Mouse (Mus musculus) G1E (cell line): Measurements from ENCODE around the gene Rfc2.

Experiments used
- CTCF ChIP-seq: IDR thresholded peaks from 2 replicates; pipeline ENCODE4 v1.5.1; 2012; ENCODE audit warnings: low read depth, low read length, inconsistent platforms, mixed read lengths
- POLR2AphosphoS5 ChIP-seq: IDR thresholded peaks from 2 replicates; pipeline ENCODE4 v1.6.1; 2012; ENCODE audit warnings: low read depth, low read length, inconsistent platforms; ENCODE audit not compliant: insufficient replicate concordance
- TAL1 ChIP-seq: conservative IDR thresholded peaks from 2 replicates; pipeline ENCODE4 v1.6.1; 2012; ENCODE audit warnings: low read depth, low read length, inconsistent platforms, mixed read lengths

- no peak for TF ChIP-seq TAL1
- no peak for TF ChIP-seq POLR2AphosphoS5
- TF ChIP-seq CTCF = no peak
These were observed 13.7 kb upstream of the Rfc2 start for GRCm38 (mm10) chr5:134567445-134567844.
